Mouse (Mus musculus): ENCODE data around the gene Supt4a.

Supt4a gene

GRCm38 (mm10) chr11:87751031-87751430 is 13.7 kb downstream of the Supt4a start:
- DNase-seq (ENCODE audit: low read depth, low spot score) = no peak

- no peak for DNase-seq (ENCODE audit: low read depth, low spot score)
These were observed 14.2 kb downstream of the Supt4a start for GRCm38 (mm10) chr11:87751491-87751966.

GRCm38 (mm10) chr11:87752307-87752706 is 15.0 kb downstream of the Supt4a start:
- DNase-seq (ENCODE audit: low read depth, low spot score) = no peak

- no peak for DNase-seq (ENCODE audit: low read depth, low spot score)
These were observed 15.9 kb downstream of the Supt4a start for GRCm38 (mm10) chr11:87753255-87753654.

- no peak for DNase-seq (ENCODE audit: low read depth, low spot score)
These were observed 16.6 kb downstream of the Supt4a start for GRCm38 (mm10) chr11:87753891-87754501.

- DNase-seq (ENCODE audit: low read depth, low spot score) = no peak
These were observed 17.3 kb downstream of the Supt4a start for GRCm38 (mm10) chr11:87754603-87755002.

GRCm38 (mm10) chr11:87755360-87756017 is 18.1 kb downstream of the Supt4a start:
- no peak for DNase-seq (ENCODE audit: low read depth, low spot score)

- DNase-seq (ENCODE audit: low read depth, low spot score) = no peak
These were observed 19.0 kb downstream of the Supt4a start for GRCm38 (mm10) chr11:87756251-87756820.

GRCm38 (mm10) chr11:87757001-87757954 is 19.9 kb downstream of the Supt4a start:
- no peak for DNase-seq (ENCODE audit: low read depth, low spot score)

- no peak for DNase-seq (ENCODE audit: low read depth, low spot score)
These were observed 21.0 kb downstream of the Supt4a start for GRCm38 (mm10) chr11:87758161-87758911.

GRCm38 (mm10) chr11:87758957-87759608 is 21.7 kb downstream of the Supt4a start:
- DNase-seq (ENCODE audit: low read depth, low spot score) = no peak

GRCm38 (mm10) chr11:87759609-87760005 is 22.3 kb downstream of the Supt4a start:
- DNase-seq (ENCODE audit: low read depth, low spot score) = no peak

GRCm38 (mm10) chr11:87760301-87761081 is 23.1 kb downstream of the Supt4a start, which contains the start of gene Tspoap1:
Gene Tspoap1, plus strand, starts transcription at chr11:87760541.
- no peak for DNase-seq (ENCODE audit: low read depth, low spot score)

- no peak for DNase-seq (ENCODE audit: low read depth, low spot score)
These were observed 23.9 kb downstream of the Supt4a start for GRCm38 (mm10) chr11:87761181-87761721.

- DNase-seq (ENCODE audit: low read depth, low spot score) = no peak
These were observed 24.7 kb downstream of the Supt4a start for GRCm38 (mm10) chr11:87761806-87762701.

GRCm38 (mm10) chr11:87762702-87763385 is 25.5 kb downstream of the Supt4a start:
- DNase-seq (ENCODE audit: low read depth, low spot score) = no peak

GRCm38 (mm10) chr11:87763511-87763987 is 26.2 kb downstream of the Supt4a start:
- no peak for DNase-seq (ENCODE audit: low read depth, low spot score)

Data from 3T3-L1 (cell line).